Mouse (Mus musculus) CD4-positive, CD25-positive, alpha-beta regulatory T cell, adult 9 weeks (primary cell): Measurements from ENCODE around the gene Lig4. TPM values are rescaled to one million over a fixed set of nuclear protein-coding genes. Genes with fewer than 3 reads are reported as not detected.

Source experiments
- polyA plus RNA-seq: library from polyadenylated mRNA; unstranded; fragments of 100-300 nt; shearing (Covaris generic); gene quantifications from one replicate; pipeline ENCODE4 v1.2.1, GENCODE M21; 2017

Gene Lig4
- polyA plus RNA-seq, result 6.5 TPM

DNA sequence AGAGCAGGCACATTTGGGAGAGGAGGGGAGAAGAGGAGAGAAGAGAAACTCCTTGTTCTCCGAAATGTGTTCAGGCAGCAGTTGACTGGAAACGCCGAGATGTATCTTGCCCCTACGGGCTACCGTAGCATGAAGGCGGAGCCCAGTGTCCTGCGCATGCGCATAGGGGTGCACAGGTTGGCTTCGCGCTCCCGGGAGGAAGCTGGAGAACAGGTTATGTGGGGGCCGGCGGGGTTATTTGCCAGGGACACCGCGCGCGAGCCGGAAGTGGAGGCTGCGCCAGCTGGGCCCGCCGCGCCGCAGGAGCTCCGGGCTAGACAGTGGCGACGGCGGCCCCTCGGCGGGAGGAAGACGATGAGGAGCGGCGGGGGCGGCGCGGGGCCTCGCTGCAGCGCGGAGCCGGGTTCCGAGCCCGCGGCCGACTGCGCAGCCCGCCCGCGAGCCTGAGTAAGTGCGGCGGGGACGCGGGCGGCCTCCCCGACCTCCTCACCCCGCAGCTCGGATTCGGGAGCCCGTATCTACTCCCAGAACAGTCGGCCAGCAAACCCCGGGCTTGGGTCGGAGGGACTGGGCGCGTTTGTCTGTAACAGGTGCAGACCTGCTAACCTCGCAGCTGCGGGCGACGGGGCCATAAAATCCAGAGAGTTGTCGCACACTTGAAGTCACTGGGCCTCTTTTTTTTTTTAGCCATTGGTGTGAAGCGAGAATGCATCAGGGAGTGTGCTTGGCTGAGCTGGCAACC, at the start of gene Lig4, which contains the start of gene Abhd13:
Gene Lig4 (minus strand): TSS at position 114 of the 742 bp plus-strand sequence.
Gene Abhd13 (plus strand): TSS at position 135 of the 742 bp plus-strand sequence.

DNA sequence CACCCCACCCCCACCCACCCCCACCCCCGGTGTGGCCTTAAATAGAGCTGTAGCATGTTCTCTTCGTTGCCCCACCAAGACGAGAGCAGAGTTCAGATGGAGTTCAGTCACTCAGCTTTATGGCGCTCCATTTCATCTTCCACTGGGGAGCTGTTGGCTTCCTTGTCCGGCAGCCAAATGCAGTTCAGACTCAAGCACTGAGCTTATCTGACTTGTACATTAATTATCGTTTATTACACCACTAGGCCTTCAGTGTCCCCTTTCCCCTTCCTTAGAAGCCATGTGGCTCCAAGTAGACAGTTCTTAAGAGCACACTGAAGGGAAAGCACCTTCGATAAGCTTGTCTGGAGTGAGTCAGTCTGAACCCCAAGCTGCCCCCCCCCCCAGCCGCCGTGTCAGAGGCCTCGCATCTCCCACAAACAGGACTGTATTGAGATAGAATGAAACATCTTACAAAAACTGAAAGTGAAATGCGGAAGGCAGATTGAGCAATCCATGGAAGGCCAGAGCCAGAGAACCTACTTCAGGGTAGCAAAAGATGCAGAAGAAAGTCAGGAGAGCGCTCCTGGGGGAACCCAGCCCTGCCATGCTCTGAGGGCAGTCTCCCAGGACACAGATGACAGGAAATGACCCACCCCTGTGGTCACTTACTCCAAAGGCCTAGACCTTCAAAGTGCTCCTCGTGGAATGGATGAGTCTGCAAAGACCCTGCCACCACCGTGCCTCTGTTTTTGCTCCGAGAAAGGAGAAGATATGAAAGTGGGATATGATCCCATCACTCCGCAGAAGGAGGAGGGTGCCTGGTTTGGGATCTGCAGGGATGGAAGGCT, 28.9 kb upstream of the Lig4 start, which contains the start of gene Tnfsf13b:
Gene Tnfsf13b (plus strand): TSS at position 312 of the 830 bp plus-strand sequence.

Other genes with a start within 250 kb of the Lig4 start
- not detected for gene Fam155a, start 206.5 kb downstream of the Lig4 start, polyA plus RNA-seq
- gene Gm10217, start 113.4 kb downstream of the Lig4 start, polyA plus RNA-seq, result not detected
- gene Abhd13, start within 50 bp of the Lig4 start, polyA plus RNA-seq, result 2.0 TPM
- gene Tnfsf13b, start 28.8 kb upstream of the Lig4 start, polyA plus RNA-seq, result 4.3 TPM
- gene Myo16, start 176.2 kb upstream of the Lig4 start, polyA plus RNA-seq, result not detected